Mouse (Mus musculus): ENCODE results near the gene Lhfpl3. TPM values are rescaled to one million over a fixed set of nuclear protein-coding genes. Genes with fewer than 3 reads are reported as not detected.

Lhfpl3 gene
- polyA plus RNA-seq, 1 experiment from 2014 or later = 0.58 TPM

DNA sequence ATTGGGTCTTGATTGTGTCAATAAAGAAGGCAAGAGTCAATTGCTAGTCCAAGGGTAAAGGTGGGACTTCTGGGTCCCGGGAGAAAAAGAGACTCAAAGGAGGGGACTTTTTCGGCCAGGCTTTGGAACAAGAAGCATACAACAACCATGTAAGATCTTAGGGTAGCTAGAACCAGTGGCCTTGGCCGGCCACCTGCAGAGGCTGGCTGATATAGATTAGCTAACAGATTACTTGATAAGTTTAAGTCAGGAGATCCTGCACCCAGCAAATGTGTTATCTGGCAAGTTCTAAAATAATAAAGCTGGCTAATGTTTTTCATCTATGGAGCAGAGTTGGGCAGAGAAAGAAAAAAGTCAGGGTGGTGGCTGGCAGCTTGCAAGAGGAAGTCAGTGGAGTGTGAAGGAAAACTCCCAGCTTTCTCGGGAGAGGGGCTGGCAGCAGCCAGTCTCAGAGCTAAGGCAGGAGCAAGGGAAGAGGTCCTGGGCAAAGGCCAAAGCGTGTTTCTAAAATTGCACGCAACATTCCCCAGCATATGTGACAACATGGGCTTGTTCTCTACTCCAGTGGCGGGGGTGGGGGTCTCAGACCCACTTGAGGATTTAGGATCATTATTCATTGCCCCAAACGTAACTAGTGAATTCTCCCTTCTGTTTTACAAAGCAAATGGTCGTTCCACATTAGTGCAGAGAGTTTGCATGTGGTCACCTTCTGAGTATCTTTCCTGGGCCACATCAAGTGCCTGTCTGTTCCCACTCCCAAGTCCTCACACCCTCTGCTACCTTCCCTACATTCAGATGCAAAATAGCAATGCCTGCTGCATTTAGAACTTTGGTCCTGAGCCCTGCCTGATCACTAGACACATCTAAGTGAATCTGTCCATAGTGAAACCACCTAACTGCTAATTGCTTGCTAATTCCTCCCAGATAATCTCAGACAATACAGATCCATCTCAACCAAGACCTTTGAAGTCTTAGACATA lies 504.3 kb downstream of the Lhfpl3 start:
- no peaks in the 10 kb centered on the region for H3K4me1 ChIP-seq (replicated peaks; ENCODE audit: control insufficient read depth, insufficient read depth, low read length)
- H3K9me3 ChIP-seq (ENCODE audit: control insufficient read depth, low read length) = no peaks in the 10 kb centered on the region
- H3K27me3 ChIP-seq (replicated peaks; ENCODE audit: control insufficient read depth, insufficient read depth, low read length) = no peaks in the 10 kb centered on the region
- 57% methylated on average over 9 of the region's 9 CpGs for WGBS
- DNase-seq (ENCODE audit: low spot score) (no peak), ATAC-seq (replicated peaks; ENCODE audit: low FRiP score) (no peak)
- H3K4me3 ChIP-seq (ENCODE audit: low read depth, low read length) = no peak overlapping the region
- H3K36me3 ChIP-seq (ENCODE audit: control insufficient read depth, insufficient read depth, low read length) = no peaks in the 10 kb centered on the region
- H3K27ac ChIP-seq (ENCODE audit: low read depth, low read length) = no peak overlapping the region
- H3K4me2 ChIP-seq = no peak overlapping the region
- no peak overlapping the region for H3K9ac ChIP-seq (ENCODE audit: low read depth, low read length)

DNA sequence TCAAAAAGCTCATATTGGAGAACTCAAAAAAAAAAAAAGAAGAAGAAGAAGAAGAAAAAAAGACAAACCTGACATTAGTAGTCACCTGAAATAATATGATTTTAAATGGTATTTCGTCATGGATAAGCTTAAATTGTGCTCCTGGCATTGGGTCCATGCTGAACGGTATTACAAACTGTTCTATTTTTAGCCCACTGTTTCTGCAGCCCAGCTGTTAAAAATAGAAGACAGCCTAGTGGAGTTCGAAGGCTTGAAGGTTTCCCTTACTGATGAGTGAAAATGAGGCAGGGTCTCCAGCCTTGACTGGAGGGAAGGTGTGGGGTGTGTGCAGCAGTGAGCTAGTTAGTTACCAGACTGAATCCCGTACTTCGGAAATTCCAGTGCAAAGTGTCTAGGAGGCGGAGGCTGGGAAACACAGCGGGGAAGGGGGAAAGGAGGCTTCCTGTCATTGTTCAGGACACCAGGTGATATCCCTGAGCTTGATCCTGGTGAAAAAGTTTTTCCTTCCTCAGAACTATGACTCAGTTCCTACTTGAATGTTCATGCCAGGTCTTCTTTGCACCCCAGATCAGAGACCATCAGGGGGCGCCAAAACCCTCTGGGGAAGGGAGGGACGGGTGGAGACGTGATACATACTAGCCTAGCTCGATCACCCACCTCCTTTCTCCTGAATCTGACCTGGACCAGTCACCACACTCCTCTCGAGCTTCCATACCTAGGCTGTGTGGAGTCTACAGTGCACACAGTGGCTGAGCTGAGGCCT lies 505.8 kb downstream of the Lhfpl3 start:
- H3K27me3 ChIP-seq (replicated peaks; ENCODE audit: control insufficient read depth, insufficient read depth, low read length) = no peaks in the 10 kb centered on the region
- ATAC-seq (replicated peaks; ENCODE audit: low FRiP score) (no peak), DNase-seq (ENCODE audit: low spot score) (peak; percentile 42)
- no peak overlapping the region for H3K27ac ChIP-seq (ENCODE audit: low read depth, low read length)
- WGBS = 30% methylated on average over 12 of the region's 12 CpGs
- H3K9me3 ChIP-seq (ENCODE audit: control insufficient read depth, low read length) = no peaks in the 10 kb centered on the region
- no peak overlapping the region for H3K4me3 ChIP-seq (ENCODE audit: low read depth, low read length)
- no peak overlapping the region for H3K4me2 ChIP-seq
- no peaks in the 10 kb centered on the region for H3K4me1 ChIP-seq (replicated peaks; ENCODE audit: control insufficient read depth, insufficient read depth, low read length)
- H3K36me3 ChIP-seq (ENCODE audit: control insufficient read depth, insufficient read depth, low read length) = no peaks in the 10 kb centered on the region
- no peak overlapping the region for H3K9ac ChIP-seq (ENCODE audit: low read depth, low read length)

DNA sequence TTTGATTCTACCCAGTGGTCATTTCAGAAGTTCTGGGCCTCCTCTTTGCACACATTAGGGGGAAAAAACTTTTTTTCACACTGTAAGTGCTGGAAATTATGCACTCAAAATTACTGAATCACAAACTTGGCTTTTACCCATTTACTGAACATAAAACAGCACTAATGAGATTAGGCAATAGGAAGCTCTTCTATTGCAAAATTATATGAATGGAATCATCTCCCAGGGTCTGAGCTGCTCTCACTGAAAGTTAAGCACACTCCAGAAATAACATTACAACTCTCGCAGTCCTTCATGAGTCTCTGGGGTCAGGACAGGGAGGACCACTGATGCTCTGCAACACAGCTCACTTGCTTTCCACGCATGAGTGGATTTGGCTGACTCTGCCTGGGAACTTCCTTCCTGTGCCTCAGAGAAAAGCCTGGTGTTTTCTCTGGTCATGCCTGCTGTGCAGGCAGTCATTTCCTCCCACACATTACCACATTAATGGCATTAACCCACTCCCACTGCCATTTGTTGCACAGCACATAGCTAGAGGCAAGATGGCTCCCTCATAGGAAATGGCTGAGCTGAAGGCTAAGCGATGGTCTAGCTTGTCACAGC lies 510.1 kb downstream of the Lhfpl3 start:
- Histone ChIP-seq H3K27me3 (replicated peaks; ENCODE audit: control insufficient read depth, insufficient read depth, low read length) (no peaks in the 10 kb centered on the region), H3K27ac (ENCODE audit: low read depth, low read length) (no peak overlapping the region), H3K4me1 (replicated peaks; ENCODE audit: control insufficient read depth, insufficient read depth, low read length) (no peaks in the 10 kb centered on the region), H3K4me3 (ENCODE audit: low read depth, low read length) (no peak overlapping the region), H3K4me2 (no peak overlapping the region), H3K9me3 (ENCODE audit: control insufficient read depth, low read length) (no peaks in the 10 kb centered on the region), H3K36me3 (ENCODE audit: control insufficient read depth, insufficient read depth, low read length) (no peaks in the 10 kb centered on the region), H3K9ac (ENCODE audit: low read depth, low read length) (no peak overlapping the region)
- WGBS = 68% methylated on average over 3 of the region's 3 CpGs
- DNase-seq (ENCODE audit: low spot score) (no peak), ATAC-seq (replicated peaks; ENCODE audit: low FRiP score) (no peak)

DNA sequence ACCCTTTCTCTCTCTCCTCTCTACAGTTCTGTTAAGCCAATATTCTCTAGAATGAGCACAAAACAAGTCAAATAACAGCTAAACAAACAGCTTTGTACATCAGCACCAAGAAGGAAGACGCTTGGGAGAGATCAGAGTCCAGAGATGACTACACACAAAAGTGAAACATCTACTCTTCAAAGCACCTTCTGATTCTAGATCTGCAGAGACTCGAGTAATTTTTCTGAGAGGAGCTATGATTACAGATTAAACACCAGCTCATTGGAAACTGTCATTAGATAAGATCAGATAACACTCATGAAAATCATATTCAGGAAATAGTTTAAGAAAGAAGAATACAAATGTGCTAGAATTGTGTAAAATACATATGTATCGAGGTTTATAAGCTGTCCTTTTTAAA lies 527.5 kb downstream of the Lhfpl3 start:
- no peaks in the 10 kb centered on the region for H3K4me1 ChIP-seq (replicated peaks; ENCODE audit: control insufficient read depth, insufficient read depth, low read length)
- WGBS = 73% methylated on average over 3 of the region's 3 CpGs
- no peaks in the 10 kb centered on the region for H3K9me3 ChIP-seq (ENCODE audit: control insufficient read depth, low read length)
- ATAC-seq (replicated peaks; ENCODE audit: low FRiP score) (no peak), DNase-seq (ENCODE audit: low spot score) (no peak)
- H3K4me2 ChIP-seq = no peak overlapping the region
- H3K36me3 ChIP-seq (ENCODE audit: control insufficient read depth, insufficient read depth, low read length) = no peaks in the 10 kb centered on the region
- H3K27me3 ChIP-seq (replicated peaks; ENCODE audit: control insufficient read depth, insufficient read depth, low read length) = no peaks in the 10 kb centered on the region
- H3K27ac ChIP-seq (ENCODE audit: low read depth, low read length) = no peak overlapping the region
- H3K9ac ChIP-seq (ENCODE audit: low read depth, low read length) = no peak overlapping the region
- no peak overlapping the region for H3K4me3 ChIP-seq (ENCODE audit: low read depth, low read length)

DNA sequence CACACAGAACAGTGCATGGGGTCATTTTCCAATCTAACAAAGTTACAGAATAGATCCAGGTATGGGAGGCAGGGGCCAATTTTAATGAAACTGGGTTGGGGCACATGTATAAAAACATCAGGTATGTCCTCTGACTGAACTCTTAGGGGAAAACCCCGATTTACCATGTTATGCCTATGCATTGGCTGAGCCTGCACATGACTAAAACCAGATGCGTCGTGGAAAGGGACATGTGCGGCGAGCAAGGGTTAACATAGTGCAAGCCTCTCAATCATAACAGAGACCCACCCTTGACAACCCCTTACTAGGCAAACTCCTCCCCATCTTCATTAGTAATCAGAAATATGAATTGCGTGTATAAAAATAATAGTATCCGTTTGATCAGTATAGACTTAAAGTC lies 533.5 kb downstream of the Lhfpl3 start:
- H3K4me2 ChIP-seq = no peak overlapping the region
- no peaks in the 10 kb centered on the region for H3K36me3 ChIP-seq (ENCODE audit: control insufficient read depth, insufficient read depth, low read length)
- H3K9me3 ChIP-seq (ENCODE audit: control insufficient read depth, low read length) = no peaks in the 10 kb centered on the region
- no peak overlapping the region for H3K9ac ChIP-seq (ENCODE audit: low read depth, low read length)
- DNase-seq (ENCODE audit: low spot score) = no peak
- 85% methylated on average over 7 of the region's 7 CpGs for WGBS
- no peaks in the 10 kb centered on the region for H3K4me1 ChIP-seq (replicated peaks; ENCODE audit: control insufficient read depth, insufficient read depth, low read length)
- no peak overlapping the region for H3K27ac ChIP-seq (ENCODE audit: low read depth, low read length)
- H3K4me3 ChIP-seq (ENCODE audit: low read depth, low read length) = no peak overlapping the region
- ATAC-seq (replicated peaks; ENCODE audit: low FRiP score) = no peak
- H3K27me3 ChIP-seq (replicated peaks; ENCODE audit: control insufficient read depth, insufficient read depth, low read length) = no peaks in the 10 kb centered on the region

DNA sequence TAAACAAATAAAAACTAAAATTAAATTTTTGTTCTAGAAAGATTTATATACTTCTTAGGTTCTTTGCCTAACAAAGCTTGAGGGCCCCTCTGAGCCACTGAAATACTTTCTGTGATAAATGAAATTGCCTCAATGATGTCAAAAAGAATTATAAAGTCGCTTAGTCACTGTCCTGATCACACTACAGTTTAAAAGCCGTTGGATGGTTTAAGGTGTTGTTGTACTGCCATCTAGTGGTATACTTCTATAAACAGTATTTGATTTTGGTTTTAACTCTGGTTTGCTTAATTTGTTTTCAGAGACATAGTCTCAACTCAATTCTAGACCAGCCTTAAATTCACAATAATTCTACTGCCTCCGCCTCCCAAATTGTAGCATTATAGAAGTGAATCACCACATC lies 539.0 kb downstream of the Lhfpl3 start:
- H3K36me3 ChIP-seq (ENCODE audit: control insufficient read depth, insufficient read depth, low read length) = no peaks in the 10 kb centered on the region
- no peak for ATAC-seq (replicated peaks; ENCODE audit: low FRiP score)
- no peaks in the 10 kb centered on the region for H3K27me3 ChIP-seq (replicated peaks; ENCODE audit: control insufficient read depth, insufficient read depth, low read length)
- WGBS = 24% methylated on average over 3 of the region's 3 CpGs
- DNase-seq (ENCODE audit: low spot score) = no peak
- no peak overlapping the region for H3K27ac ChIP-seq (ENCODE audit: low read depth, low read length)
- H3K4me1 ChIP-seq (replicated peaks; ENCODE audit: control insufficient read depth, insufficient read depth, low read length) = no peaks in the 10 kb centered on the region
- no peak overlapping the region for H3K4me3 ChIP-seq (ENCODE audit: low read depth, low read length)
- H3K9ac ChIP-seq (ENCODE audit: low read depth, low read length) = no peak overlapping the region
- H3K4me2 ChIP-seq = no peak overlapping the region
- H3K9me3 ChIP-seq (ENCODE audit: control insufficient read depth, low read length) = no peaks in the 10 kb centered on the region

DNA sequence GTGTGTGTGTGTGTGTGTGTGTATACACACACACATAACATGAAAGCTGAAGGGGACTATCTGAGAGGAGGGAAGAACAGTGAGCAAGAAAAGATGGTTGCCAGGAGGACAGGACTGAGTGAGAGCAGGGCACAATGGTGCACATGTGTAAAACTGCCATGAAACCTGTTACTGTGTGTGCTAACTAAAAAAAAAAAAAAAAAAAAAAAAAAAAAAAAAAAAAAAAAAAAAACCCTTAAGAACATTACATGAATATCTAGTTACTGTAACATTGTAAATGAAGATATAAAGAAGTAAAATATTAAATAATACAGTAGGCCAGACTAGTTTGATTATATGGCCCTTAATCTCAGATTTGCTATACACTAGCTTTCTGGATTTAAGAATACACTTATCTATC lies 543.3 kb downstream of the Lhfpl3 start:
- no peak overlapping the region for H3K9ac ChIP-seq (ENCODE audit: low read depth, low read length)
- no peaks in the 10 kb centered on the region for H3K4me1 ChIP-seq (replicated peaks; ENCODE audit: control insufficient read depth, insufficient read depth, low read length)
- H3K4me2 ChIP-seq = no peak overlapping the region
- DNase-seq (ENCODE audit: low spot score) (no peak), ATAC-seq (replicated peaks; ENCODE audit: low FRiP score) (no peak)
- H3K9me3 ChIP-seq (ENCODE audit: control insufficient read depth, low read length) = no peaks in the 10 kb centered on the region
- H3K4me3 ChIP-seq (ENCODE audit: low read depth, low read length) = no peak overlapping the region
- no peaks in the 10 kb centered on the region for H3K27me3 ChIP-seq (replicated peaks; ENCODE audit: control insufficient read depth, insufficient read depth, low read length)
- no peak overlapping the region for H3K27ac ChIP-seq (ENCODE audit: low read depth, low read length)
- H3K36me3 ChIP-seq (ENCODE audit: control insufficient read depth, insufficient read depth, low read length) = no peaks in the 10 kb centered on the region

Data from liver, embryonic 11.5 days (tissue).